Mouse (Mus musculus): Measurements from ENCODE around the gene Tent4a. TPM values are rescaled to one million over a fixed set of nuclear protein-coding genes. Genes with fewer than 3 reads are reported as not detected.

Gene Tent4a
- total RNA-seq, 1 experiment from 2014 or later = 9.5 TPM

Other genes with a start within 250 kb of the Tent4a start
- 56.7 and 61.8 TPM in 2 replicates for gene Nsun2, start 871 bp downstream of the Tent4a start, total RNA-seq (2017)
- 0.37 and 0.58 TPM in 2 replicates for gene Srd5a1, start 76.8 kb upstream of the Tent4a start, total RNA-seq (2017)
- gene Ube2ql1, start 205.3 kb upstream of the Tent4a start, total RNA-seq (2017) = not detected in 2 replicates

Measured in neutrophil, adult 5-6 weeks (primary cell).